Mouse (Mus musculus): ENCODE results near the gene Sema3g. TPM values are rescaled to one million over a fixed set of nuclear protein-coding genes. Genes with fewer than 3 reads are reported as not detected.

Sema3g gene
- total and polyA plus RNA-seq, 3 experiments = 0.04 to 0.25 TPM; not detected in 1

GRCm38 (mm10) chr14:31177287-31177686, 40.4 kb upstream of the Sema3g start:
- H3K9ac ChIP-seq (ENCODE audit: control insufficient read depth, low read depth, low read length, poor library complexity, severe bottlenecking) = no peak overlapping the region
- DNase-seq (ENCODE audit: low read depth, low spot score) = no peak
- TF ChIP-seq JUND (IDR thresholded peaks at IDR 0.05; ENCODE audit: low read depth, low read length) (no peak), MAFK (IDR thresholded peaks at IDR 0.05; ENCODE audit: borderline replicate concordance, low read depth, low read length) (no peak), TCF12 (IDR thresholded peaks at IDR 0.05; ENCODE audit: low read depth, low read length) (no peak), MAZ (IDR thresholded peaks at IDR 0.05; ENCODE audit: low read depth, low read length) (no peak), POLR2AphosphoS5 (IDR thresholded peaks at IDR 0.05; ENCODE audit: borderline replicate concordance, low read depth, low read length) (no peak), E2F4 (IDR thresholded peaks at IDR 0.05; ENCODE audit: borderline replicate concordance, low read depth, low read length) (no peak)
- no peaks in the 10 kb centered on the region for H3K79me2 ChIP-seq (ENCODE audit: control insufficient read depth, insufficient read depth, low read length, poor library complexity)
- H3K27me3 ChIP-seq (ENCODE audit: control insufficient read depth in 1 of 2, insufficient read depth in 2 of 2, low read length in 2 of 2) = no peaks in the 10 kb centered on the region
- H3K27ac ChIP-seq (ENCODE audit: control insufficient read depth, low read depth, low read length) = no peak overlapping the region
- H3K36me3 ChIP-seq (ENCODE audit: control insufficient read depth in 1 of 2, insufficient read depth in 2 of 2, low read length in 2 of 2) = peaks cover 0 to 7% of the 10 kb centered on the region in 2 experiments; a peak in 2 of 4 replicates
- H3K4me3 ChIP-seq (ENCODE audit: control insufficient read depth in 1 of 2, insufficient read depth in 1 of 2, low read depth in 2 of 2, low read length in 2 of 2) = no peak overlapping the region
- no peaks in the 10 kb centered on the region for H3K4me1 ChIP-seq (ENCODE audit: control insufficient read depth in 1 of 2, insufficient read depth in 2 of 2, low read length in 2 of 2)
- H3K9me3 ChIP-seq (replicated peaks; ENCODE audit: insufficient read depth, low read length) = no peaks in the 10 kb centered on the region

DNA sequence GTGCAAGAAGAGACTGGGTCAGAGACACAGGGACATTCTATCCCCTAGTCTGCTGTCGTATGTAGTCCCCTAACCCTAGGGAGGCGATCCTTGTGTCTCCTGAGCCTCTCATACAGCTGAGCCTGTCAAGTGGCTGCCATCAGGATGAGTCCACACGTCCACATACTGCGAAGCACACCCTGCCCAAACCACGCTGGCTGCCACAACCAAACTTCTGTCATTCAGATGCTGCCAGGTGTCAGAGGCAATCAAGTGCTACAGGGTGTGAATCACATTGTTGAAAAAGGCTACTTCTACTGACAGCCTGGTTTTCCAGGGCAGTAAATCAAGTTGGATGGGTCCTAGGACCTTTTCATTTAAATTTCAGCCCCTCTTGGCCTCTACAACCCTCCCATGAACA, 39.9 kb upstream of the Sema3g start:
- Histone ChIP-seq H3K36me3 (ENCODE audit: control insufficient read depth in 1 of 2, insufficient read depth in 2 of 2, low read length in 2 of 2) (peaks cover 0 to 7% of the 10 kb centered on the region in 2 experiments; a peak in 2 of 4 replicates), H3K79me2 (ENCODE audit: control insufficient read depth, insufficient read depth, low read length, poor library complexity) (no peaks in the 10 kb centered on the region), H3K27me3 (ENCODE audit: control insufficient read depth in 1 of 2, insufficient read depth in 2 of 2, low read length in 2 of 2) (no peaks in the 10 kb centered on the region), H3K9ac (ENCODE audit: control insufficient read depth, low read depth, low read length, poor library complexity, severe bottlenecking) (no peak overlapping the region), H3K9me3 (replicated peaks; ENCODE audit: insufficient read depth, low read length) (no peaks in the 10 kb centered on the region), H3K4me3 (ENCODE audit: control insufficient read depth in 1 of 2, insufficient read depth in 1 of 2, low read depth in 2 of 2, low read length in 2 of 2) (no peak overlapping the region), H3K27ac (ENCODE audit: control insufficient read depth, low read depth, low read length) (no peak overlapping the region), H3K4me1 (ENCODE audit: control insufficient read depth in 1 of 2, insufficient read depth in 2 of 2, low read length in 2 of 2) (no peaks in the 10 kb centered on the region)
- no peak for TF ChIP-seq SIN3A (IDR thresholded peaks at IDR 0.05; ENCODE audit: low read length)
- TF ChIP-seq TCF12 (IDR thresholded peaks at IDR 0.05; ENCODE audit: low read depth, low read length) = no peak
- TF ChIP-seq CHD2 (IDR thresholded peaks at IDR 0.05; ENCODE audit: low read length) = no peak
- no peak for TF ChIP-seq ZKSCAN1 (IDR thresholded peaks at IDR 0.05; ENCODE audit: low read depth, low read length)
- TF ChIP-seq ZNF384 (IDR thresholded peaks at IDR 0.05; ENCODE audit: low read depth, low read length) = no peak
- no peak for TF ChIP-seq MAZ (IDR thresholded peaks at IDR 0.05; ENCODE audit: low read depth, low read length)
- no peak for TF ChIP-seq MAX (IDR thresholded peaks at IDR 0.05; ENCODE audit: low read length)
- no peak for TF ChIP-seq RCOR1 (IDR thresholded peaks at IDR 0.05; ENCODE audit: low read depth, low read length)
- TF ChIP-seq SMC3 (IDR thresholded peaks at IDR 0.05; ENCODE audit: low read depth, low read length) = no peak
- TF ChIP-seq MXI1 (IDR thresholded peaks at IDR 0.05; ENCODE audit: low read depth, low read length) = no peak
- TF ChIP-seq ZMIZ1 (IDR thresholded peaks at IDR 0.05; ENCODE audit: low read depth, low read length) = no peak
- no peak for TF ChIP-seq MAFK (IDR thresholded peaks at IDR 0.05; ENCODE audit: borderline replicate concordance, low read depth, low read length)
- no peak for TF ChIP-seq HCFC1 (IDR thresholded peaks at IDR 0.05; ENCODE audit: low read depth, low read length)
- no peak for TF ChIP-seq MEF2A (IDR thresholded peaks at IDR 0.05; ENCODE audit: extremely low read depth, insufficient replicate concordance, low read depth, low read length, poor library complexity, severe bottlenecking)
- TF ChIP-seq KAT2A (conservative IDR thresholded peaks at IDR 0.05; ENCODE audit: low read depth, low read length) = no peak
- TF ChIP-seq MYC (IDR thresholded peaks at IDR 0.05; ENCODE audit: low read depth, low read length) = no peak
- TF ChIP-seq ZC3H11A (IDR thresholded peaks at IDR 0.05; ENCODE audit: low read depth, low read length) = no peak
- DNase-seq (ENCODE audit: low read depth, low spot score) = no peak
